Mouse (Mus musculus): ENCODE measurements around the gene Foxo4.

DNA sequence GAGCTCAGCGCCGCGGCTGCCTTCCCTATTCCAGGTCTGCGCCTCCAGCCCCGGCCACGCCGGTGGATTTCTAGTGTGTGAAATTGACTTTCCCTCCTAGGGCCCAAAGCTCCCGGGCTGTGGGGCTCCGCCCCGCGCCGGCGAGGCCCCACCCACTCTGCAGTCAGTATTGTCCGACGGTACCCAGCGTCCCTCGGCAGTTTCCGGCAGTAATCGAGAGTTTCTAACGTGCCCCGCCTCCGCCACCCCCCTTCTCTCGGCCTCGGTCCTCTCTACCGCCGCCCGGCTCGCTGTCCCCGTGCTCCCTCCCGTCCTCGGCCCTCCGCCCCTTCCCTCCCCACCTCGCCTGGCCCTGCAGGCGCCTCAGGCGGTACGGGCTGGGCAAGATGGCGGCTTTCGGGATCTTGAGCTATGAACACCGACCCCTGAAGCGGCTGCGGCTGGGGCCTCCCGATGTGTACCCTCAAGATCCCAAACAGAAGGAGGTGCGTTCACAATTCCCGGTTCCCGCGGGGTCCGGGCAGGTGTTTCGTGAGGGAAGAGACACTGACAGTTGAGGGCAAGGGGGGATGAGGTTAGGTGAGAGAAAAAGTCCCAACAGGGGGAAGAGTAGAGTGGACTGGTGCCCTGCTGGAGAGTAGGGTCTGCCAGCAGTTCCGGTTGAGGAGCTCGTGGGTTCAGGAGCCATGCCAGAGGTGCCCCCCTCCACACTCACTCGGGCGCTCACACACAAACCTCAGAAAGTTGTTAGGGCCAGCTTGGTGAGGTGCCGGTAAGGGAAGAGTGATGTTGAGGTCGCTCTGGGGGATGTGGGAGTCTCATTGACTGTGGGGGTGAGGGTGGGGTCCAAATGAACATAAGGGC, 19.8 kb downstream of the Foxo4 start, which contains the start of gene Med12:
- no peak for TF ChIP-seq CTCF (IDR thresholded peaks at IDR 0.05; ENCODE audit: extremely low read depth, insufficient read depth, insufficient read length, insufficient replicate concordance)
- peak; percentile 38 for TF ChIP-seq POLR2A (IDR thresholded peaks at IDR 0.05; ENCODE audit: low read depth, low read length)
